Mouse (Mus musculus) G1E (cell line): Measurements from ENCODE around the gene Clint1. TPM values are rescaled to one million over a fixed set of nuclear protein-coding genes. Genes with fewer than 3 reads are reported as not detected.

Source experiments
- ATAC-seq: 2 replicates; pipeline ENCODE4 v1.8.0; 2016; ENCODE audit warnings: mild to moderate bottlenecking; ENCODE audit not compliant: insufficient number of reproducible peaks, poor library complexity, low FRiP score, severe bottlenecking; ENCODE audit errors: extremely low read depth
- DNase-seq: peaks from one replicate; pipeline ENCODE4 v3.0.0; 2012; ENCODE audit warnings: low spot score
- H3K27me3 ChIP-seq: 2 replicates; pipeline ENCODE4 v1.6.1; 2012; ENCODE audit warnings: mild to moderate bottlenecking, low read length, inconsistent platforms; ENCODE audit not compliant: insufficient read depth
- H3K36me3 ChIP-seq: replicated peaks from 2 replicates; pipeline ENCODE3; 2012; ENCODE audit warnings: mild to moderate bottlenecking, inconsistent platforms
- H3K4me1 ChIP-seq: 2 replicates; pipeline ENCODE4 v1.6.1; 2012; ENCODE audit warnings: low read depth, low read length, inconsistent platforms, mixed read lengths; ENCODE audit not compliant: insufficient read depth
- H3K4me3 ChIP-seq: 2 replicates; pipeline ENCODE4 v1.5.1; 2012; ENCODE audit warnings: low read depth, mild to moderate bottlenecking, inconsistent platforms, low read length, moderate library complexity, mixed read lengths
- H3K9me3 ChIP-seq: replicated peaks from 2 replicates; pipeline ENCODE4 v1.6.1; 2012; ENCODE audit warnings: inconsistent platforms
- CTCF ChIP-seq: IDR thresholded peaks from 2 replicates; pipeline ENCODE4 v1.5.1; 2012; ENCODE audit warnings: low read depth, low read length, inconsistent platforms, mixed read lengths
- GATA1 ChIP-seq: IDR thresholded peaks from 2 replicates; pipeline ENCODE4 v1.6.1; 2012; ENCODE audit warnings: borderline replicate concordance, low read length, inconsistent platforms, mixed read lengths
- GATA2 ChIP-seq: IDR thresholded peaks from 2 replicates; pipeline ENCODE4 v1.6.1; 2012; ENCODE audit warnings: low read depth, low read length, inconsistent platforms, borderline replicate concordance
- POLR2AphosphoS5 ChIP-seq: IDR thresholded peaks from 2 replicates; pipeline ENCODE4 v1.6.1; 2012; ENCODE audit warnings: low read depth, low read length, inconsistent platforms; ENCODE audit not compliant: insufficient replicate concordance
- TAL1 ChIP-seq: conservative IDR thresholded peaks from 2 replicates; pipeline ENCODE4 v1.6.1; 2012; ENCODE audit warnings: low read depth, low read length, inconsistent platforms, mixed read lengths
- polyA plus RNA-seq: library from polyadenylated mRNA; stranded (reverse); fragments of >175 nt; gene quantifications from 2 replicates; pipeline ENCODE4 v1.2.3, GENCODE M21; 2012
- total RNA-seq, 2 experiments: library from RNA; stranded (forward) in 1 of 2; stranded (reverse) in 1 of 2; fragments of 200-1000 nt in 1 of 2; fragments of >200 nt in 1 of 2; fragmentation: Nextera tagmentation in 1 of 2; gene quantifications; 2 replicates each; pipeline ENCODE4 v1.2.3; 2014 to 2017

The Clint1 gene
- total and polyA plus RNA-seq, 3 experiments = 112 to 386 (median 259) TPM

DNA sequence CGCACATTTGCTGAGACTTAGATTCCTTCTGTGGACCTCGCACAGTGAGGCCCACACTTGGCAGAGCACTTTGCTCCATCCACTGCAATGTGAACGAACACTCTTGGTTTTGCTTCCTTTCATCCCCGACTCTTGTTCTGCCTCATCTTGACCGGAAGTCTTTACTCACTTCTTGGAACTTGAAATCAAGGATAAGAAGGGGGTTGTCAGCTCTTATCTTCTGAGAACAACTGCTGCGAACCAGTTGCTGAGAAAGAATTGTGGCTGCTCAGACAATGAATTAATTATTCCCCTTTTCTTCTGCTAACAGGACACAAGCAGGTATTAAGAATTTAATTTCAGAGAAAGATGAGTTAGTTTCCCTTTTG, 4.3 kb downstream of the Clint1 start:
- peaks cover 67% of the 10 kb centered on the region for H3K36me3 ChIP-seq
- peaks cover 73% of the 10 kb centered on the region for H3K4me1 ChIP-seq
- ATAC-seq = peak; percentile 48
- H3K27me3 ChIP-seq = no peaks in the 10 kb centered on the region
- TF ChIP-seq TAL1 (peak; percentile 68), GATA1 (no peak), GATA2 (no peak), POLR2AphosphoS5 (no peak), CTCF (no peak)
- no peak for DNase-seq
- peak overlapping the region; percentile 67 for H3K4me3 ChIP-seq
- no peaks in the 10 kb centered on the region for H3K9me3 ChIP-seq

- DNase-seq = no peak
- H3K36me3 ChIP-seq = peaks cover 82% of the 10 kb centered on the region
- no peaks in the 10 kb centered on the region for H3K27me3 ChIP-seq
- no peak for ATAC-seq
- no peak overlapping the region; the same call in 1 of the 2 replicates for H3K4me3 ChIP-seq
- peaks cover 78% of the 10 kb centered on the region for H3K4me1 ChIP-seq
- no peak for TF ChIP-seq CTCF
- TF ChIP-seq POLR2AphosphoS5 = peak; percentile 39; the same call in 1 of the 2 replicates
- H3K9me3 ChIP-seq = no peaks in the 10 kb centered on the region
Observed at GRCm38 (mm10) chr11:45861334-45861733, 9.5 kb downstream of the Clint1 start.

DNA sequence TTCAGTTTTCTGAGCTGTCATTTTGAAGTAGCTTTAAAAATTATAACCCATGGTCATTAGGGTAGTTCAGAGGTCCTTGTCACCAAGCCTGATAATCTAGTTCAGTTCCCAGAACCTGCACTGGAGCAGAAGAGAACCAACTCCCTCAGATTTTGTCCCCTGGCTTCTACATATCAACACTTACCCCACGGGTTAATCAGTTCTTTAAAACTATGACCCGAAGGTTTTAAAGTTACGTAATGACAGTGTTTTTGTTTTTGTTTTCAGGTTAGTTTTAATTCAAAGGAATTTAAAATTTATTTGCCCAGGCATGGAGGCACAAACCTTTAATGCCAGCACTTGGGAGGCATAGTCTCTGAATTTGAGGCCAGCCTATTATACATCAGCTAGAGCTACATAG, 12.6 kb downstream of the Clint1 start:
- peaks cover 87% of the 10 kb centered on the region for H3K36me3 ChIP-seq
- no peak for TF ChIP-seq CTCF
- no peak for TF ChIP-seq TAL1
- no peak for TF ChIP-seq GATA1
- no peak for TF ChIP-seq POLR2AphosphoS5
- TF ChIP-seq GATA2 = no peak
- H3K9me3 ChIP-seq = no peaks in the 10 kb centered on the region
- H3K4me1 ChIP-seq = peaks cover 79% of the 10 kb centered on the region
- ATAC-seq = no peak
- H3K27me3 ChIP-seq = no peaks in the 10 kb centered on the region
- no peak for DNase-seq
- H3K4me3 ChIP-seq = no peak overlapping the region

- H3K4me1 ChIP-seq = peaks cover 80% of the 10 kb centered on the region
- DNase-seq = no peak
Observed at GRCm38 (mm10) chr11:45865861-45866260, 14.0 kb downstream of the Clint1 start.

DNA sequence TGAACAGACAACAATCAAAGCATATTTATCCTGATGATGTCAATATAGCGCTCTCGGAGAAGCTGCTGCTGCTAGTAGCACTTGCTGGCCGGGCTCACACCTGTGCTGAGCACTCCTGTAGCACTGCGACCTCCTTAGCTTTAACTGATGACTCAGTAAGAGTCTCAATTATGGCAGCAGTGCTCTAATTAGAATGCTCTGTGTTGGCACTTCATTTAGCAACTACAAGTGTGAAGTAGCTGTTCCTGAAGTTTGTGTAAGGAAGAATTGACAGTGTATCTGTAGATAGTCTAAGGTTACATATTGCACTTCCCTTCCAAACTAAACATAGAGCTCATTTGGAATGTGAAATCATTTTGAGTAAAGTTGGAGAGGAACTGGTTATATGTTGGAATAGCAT, 14.7 kb downstream of the Clint1 start:
- H3K9me3 ChIP-seq = no peaks in the 10 kb centered on the region
- peaks cover 86% of the 10 kb centered on the region for H3K36me3 ChIP-seq
- H3K27me3 ChIP-seq = no peaks in the 10 kb centered on the region
- TF ChIP-seq CTCF (no peak), GATA2 (no peak), POLR2AphosphoS5 (no peak), TAL1 (no peak), GATA1 (no peak)
- no peak overlapping the region for H3K4me3 ChIP-seq
- ATAC-seq = no peak
- DNase-seq = no peak
- H3K4me1 ChIP-seq = peaks cover 80% of the 10 kb centered on the region

More at GRCm38 (mm10) chr11:45865861-45866260, 14.0 kb downstream of the Clint1 start:
- Histone ChIP-seq H3K4me3 (no peak overlapping the region), H3K27me3 (no peaks in the 10 kb centered on the region), H3K9me3 (no peaks in the 10 kb centered on the region), H3K36me3 (peaks cover 87% of the 10 kb centered on the region)
- no peak for ATAC-seq
- TF ChIP-seq TAL1 = no peak
- TF ChIP-seq CTCF = no peak
- no peak for TF ChIP-seq POLR2AphosphoS5

DNA sequence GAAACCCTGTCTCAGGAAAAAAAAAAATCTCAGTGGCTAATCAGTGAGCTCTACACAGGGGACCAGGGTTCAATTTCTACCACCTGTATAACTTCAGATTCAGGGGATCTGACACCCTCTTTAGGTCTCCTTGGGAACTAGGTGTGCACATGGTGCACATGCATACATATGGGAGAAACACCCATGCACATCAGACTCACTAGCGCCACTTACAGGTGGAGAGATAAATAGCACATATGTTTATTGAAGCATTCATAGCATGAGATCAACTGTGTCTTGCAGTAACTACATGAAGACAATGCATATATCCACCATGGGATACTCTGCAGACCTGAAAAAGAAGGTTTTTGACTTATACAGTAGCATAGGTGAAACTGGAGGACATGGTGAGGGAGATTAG, 21.8 kb downstream of the Clint1 start:
- ATAC-seq (no peak), DNase-seq (no peak)
- H3K36me3 ChIP-seq = peaks cover 91% of the 10 kb centered on the region

GRCm38 (mm10) chr11:45874251-45874650, 22.4 kb downstream of the Clint1 start:
- TF ChIP-seq CTCF (no peak), TAL1 (no peak), GATA2 (no peak), POLR2AphosphoS5 (no peak), GATA1 (no peak)
- H3K36me3 ChIP-seq = peaks cover 91% of the 10 kb centered on the region
- ATAC-seq (no peak), DNase-seq (no peak)
- no peaks in the 10 kb centered on the region for H3K27me3 ChIP-seq
- no peak overlapping the region for H3K4me3 ChIP-seq
- no peaks in the 10 kb centered on the region for H3K9me3 ChIP-seq
- peaks cover 83% of the 10 kb centered on the region for H3K4me1 ChIP-seq

More for the DNA sequence above, 21.8 kb downstream of the Clint1 start:
- TF ChIP-seq GATA1 (no peak), CTCF (peak; percentile 49; the same call in 1 of the 2 replicates)
- Histone ChIP-seq H3K4me1 (peaks cover 84% of the 10 kb centered on the region), H3K27me3 (no peaks in the 10 kb centered on the region), H3K9me3 (no peaks in the 10 kb centered on the region), H3K4me3 (no peak overlapping the region)
